Mouse (Mus musculus) naive thymus-derived CD4-positive, alpha-beta T cell, adult 2 months (primary cell): ENCODE results near the gene Mmp3.
"Not testable (repeated sequence)": the region's sequence is repeated elsewhere in the genome, so short reads cannot be mapped to it uniquely, and the experiment has no call there.

Experiments
- DNase-seq: peaks from one replicate; pipeline ENCODE4 v3.0.0-alpha.2; 2011; ENCODE audit warnings: low read depth

The Mmp3 gene

GRCm38 (mm10) chr9:7445522-7445921 lies at the start of gene Mmp3:
TSS of gene Mmp3 (plus strand) at chr9:7445822.
- no peak for DNase-seq

- DNase-seq, result not testable (repeated sequence)
Measured at GRCm38 (mm10) chr9:7396556-7396955, 49.1 kb upstream of the Mmp3 start.

GRCm38 (mm10) chr9:7453302-7453701 lies 7.7 kb downstream of the Mmp3 start:
- DNase-seq, result no peak

GRCm38 (mm10) chr9:7470262-7470661 lies 24.6 kb downstream of the Mmp3 start:
- no peak for DNase-seq

- DNase-seq, result no peak
Measured at GRCm38 (mm10) chr9:7483684-7484394, 38.2 kb downstream of the Mmp3 start.

GRCm38 (mm10) chr9:7501138-7501537 lies 55.5 kb downstream of the Mmp3 start:
- no peak for DNase-seq

- no peak for DNase-seq
Measured at GRCm38 (mm10) chr9:7502051-7502450, 56.4 kb downstream of the Mmp3 start, which contains the start of gene Mmp10. TSS of gene Mmp10 (plus strand) at chr9:7502352.
